Mouse (Mus musculus) ZHBTc4 (cell line): ENCODE data around the gene Samd8.

ENCODE experiments used
- DNase-seq: peaks from one replicate; pipeline ENCODE4 v3.0.0-alpha.2; 2011; ENCODE audit warnings: low read depth, low spot score

Samd8 gene

DNA sequence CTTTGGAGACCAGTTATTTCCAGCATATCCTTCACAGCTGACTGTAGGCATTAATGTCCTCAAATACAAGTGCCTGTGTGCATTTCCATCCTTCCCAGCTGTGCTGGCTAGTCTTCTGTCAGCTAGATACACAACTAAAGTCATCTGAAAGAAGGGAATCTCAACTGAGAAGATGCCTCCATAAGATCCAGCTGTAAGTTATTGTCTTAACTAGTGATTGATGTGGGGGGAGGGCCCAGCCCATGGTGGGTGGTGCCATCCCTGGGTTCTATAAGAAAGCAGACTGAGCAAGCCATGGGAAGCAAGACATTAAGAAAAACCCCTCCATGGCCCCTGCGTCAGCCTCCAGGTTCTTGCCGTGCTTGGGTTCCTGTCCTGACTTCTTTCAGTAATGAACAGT, 74.6 kb downstream of the Samd8 start, which contains the start of gene Vdac2:
Gene Vdac2 (plus strand): TSS at position 301 of the 400 bp plus-strand sequence.
- no peak for DNase-seq

DNA sequence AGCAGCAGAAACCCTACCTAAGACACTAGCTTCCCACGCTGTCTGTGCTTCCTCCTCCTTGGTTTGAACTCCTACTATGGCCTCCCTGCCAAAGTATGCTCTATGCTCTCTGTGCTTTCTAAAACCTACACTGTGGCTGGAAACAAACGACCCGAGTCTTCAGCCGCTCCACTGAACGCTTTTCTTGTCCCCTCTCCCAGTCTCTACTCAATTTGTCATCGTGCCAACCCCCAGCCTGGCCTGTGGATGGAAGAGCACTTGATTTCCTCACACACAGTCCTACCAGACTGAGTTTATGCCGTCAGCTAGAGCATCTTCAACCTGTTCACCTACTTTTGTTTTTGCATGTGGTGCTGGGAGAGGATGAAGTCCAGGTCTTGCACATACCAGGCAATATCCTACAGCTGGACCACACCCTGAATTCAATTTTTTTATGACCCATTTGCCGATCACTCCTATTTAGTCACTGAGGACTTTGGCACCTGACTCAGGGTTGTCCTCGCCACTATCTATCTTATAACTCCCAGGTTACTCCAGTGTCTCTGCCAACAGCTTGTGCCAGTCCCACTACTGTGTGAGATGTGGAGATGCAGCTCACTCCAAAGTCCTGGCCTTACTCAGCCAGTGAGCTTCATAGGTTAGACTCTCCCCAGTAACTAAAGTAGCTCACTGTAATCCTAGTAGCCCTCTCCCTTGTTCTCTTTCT, 75.6 kb downstream of the Samd8 start:
- DNase-seq = no peak

DNA sequence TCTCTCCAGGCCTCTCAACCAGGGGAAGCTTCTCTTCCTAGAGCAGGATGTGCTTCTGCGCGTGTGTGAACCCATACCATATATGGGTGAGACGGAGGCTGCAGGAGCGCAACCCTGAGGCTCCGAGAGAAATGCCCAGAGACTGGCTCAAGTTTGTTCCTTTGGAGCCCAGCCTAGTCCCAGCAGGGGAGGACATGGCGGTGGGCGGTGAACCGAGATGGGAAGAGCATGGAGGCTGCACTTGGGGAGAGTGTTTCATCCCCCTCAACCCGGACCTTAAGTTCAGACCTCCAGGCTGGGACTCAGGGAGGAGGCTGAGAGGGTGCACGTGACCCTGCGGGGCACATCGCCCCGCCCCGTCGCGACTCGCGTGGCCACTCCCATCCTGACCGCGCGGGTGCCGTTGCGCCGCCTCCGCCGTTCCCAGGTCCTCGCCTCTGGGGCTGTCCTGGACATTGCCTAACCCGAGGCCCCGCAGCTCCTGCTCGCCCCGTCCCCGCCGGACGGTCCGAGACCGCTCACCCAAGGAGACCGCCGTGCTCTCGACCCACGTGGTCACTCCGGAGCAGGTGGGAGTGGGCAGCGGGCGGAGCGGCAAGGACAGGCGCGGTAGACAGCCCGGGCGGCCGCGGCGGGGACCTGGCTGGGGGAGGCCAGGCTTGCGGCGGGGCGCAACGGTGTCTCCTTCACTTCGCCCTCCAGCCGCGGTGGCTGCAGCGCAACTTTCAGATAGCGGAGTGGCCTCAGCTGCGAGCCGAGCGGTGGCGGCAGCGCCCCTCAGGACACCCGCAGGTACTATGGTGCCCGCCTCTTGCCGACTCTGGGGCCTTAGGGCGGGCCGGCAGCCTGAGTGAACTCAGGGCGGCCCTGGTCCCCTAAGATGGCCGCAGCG, 80.8 kb downstream of the Samd8 start:
- peak; percentile 98 for DNase-seq

DNA sequence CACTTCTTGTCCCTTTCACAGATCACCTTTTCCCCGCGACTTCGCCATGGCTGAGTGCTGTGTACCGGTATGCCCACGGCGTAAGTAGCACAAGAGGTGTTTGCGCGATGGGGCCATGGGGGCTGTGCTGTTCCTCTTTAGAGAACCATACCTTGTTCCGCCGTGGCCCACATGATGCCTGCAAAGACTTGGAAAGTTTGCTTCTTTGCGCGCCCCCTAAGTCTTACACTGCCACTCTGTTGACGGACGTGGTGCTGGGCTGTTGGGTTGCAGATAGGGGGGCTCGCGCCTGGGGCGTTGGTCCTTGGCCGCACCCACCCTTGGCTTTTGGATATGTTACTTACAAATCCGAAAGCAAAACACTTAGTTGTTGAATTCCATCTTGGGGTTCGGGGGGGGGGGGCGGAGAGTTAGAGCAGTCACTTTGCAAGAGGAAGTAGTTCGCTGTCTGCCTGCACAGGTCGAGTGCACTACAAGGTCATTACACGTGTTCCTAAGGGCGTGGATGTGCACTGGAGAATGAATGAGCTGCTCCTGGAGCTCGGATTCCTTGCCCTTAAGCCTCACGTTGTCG, 81.6 kb downstream of the Samd8 start:
- peak; percentile 51 for DNase-seq

DNA sequence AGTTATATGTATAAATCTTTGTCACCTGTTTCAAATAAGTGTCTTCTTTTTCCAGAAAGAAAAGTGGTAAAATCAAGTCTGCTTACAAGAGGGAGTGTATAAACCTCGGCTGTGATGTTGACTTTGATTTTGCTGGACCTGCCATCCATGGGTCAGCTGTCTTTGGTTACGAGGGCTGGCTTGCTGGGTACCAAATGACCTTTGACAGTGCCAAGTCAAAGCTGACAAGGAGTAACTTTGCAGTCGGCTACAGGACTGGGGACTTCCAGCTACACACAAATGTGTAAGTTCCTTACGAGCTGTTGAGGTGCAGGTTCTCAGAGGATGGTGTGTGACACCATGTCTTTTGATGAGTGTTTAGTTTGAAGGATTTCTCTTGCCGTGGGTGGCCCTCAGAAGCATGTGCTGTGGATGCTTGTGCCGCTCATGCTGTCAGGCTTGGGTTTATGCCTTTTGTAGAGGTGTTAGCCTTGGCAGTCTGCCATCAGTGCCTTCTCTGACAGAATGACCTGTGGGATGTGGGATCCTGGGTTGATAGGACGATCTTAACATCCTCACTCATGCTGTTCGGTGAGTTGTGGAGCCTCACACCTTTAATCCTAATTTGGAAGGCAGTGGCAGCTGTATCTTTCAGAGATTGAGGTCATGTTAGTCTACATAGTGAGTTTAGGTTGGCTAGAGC, 88.1 kb downstream of the Samd8 start:
- no peak for DNase-seq

DNA sequence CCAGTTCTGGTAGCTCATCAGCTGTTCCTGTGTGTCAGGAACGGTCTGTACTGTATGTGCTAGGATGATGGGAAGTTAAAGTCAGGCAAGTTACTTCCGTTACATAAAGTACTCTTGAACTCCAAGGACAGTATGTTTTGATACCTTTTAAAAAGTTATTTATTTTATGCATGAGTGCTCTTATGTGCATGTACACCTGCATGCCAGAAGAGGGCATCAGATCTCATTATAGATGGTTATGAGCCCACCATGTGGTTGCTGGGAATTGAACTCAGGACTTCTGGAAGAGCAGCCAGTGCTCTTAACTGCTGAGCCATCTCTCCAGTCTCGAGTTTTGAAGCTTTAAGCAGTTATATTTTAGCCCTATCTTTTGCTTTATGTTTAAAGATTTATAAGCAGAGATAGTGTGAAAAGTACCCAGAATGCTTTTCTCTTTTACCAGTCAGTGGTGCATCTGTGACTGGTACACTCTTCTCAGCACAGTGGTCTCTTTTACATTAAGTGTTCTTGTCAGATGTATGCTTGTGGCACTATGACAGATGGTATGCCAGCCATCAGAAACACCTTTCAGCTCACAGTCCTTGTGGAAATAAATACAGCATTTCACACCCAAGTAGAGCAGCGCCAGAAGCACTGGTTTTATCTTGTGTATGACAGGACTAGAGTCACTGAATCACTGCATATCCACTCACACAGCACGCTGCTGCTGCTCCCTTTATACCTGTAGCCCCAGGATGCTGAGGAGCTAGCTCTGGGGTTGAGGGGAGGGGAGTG, 91.7 kb downstream of the Samd8 start:
- no peak for DNase-seq

DNA sequence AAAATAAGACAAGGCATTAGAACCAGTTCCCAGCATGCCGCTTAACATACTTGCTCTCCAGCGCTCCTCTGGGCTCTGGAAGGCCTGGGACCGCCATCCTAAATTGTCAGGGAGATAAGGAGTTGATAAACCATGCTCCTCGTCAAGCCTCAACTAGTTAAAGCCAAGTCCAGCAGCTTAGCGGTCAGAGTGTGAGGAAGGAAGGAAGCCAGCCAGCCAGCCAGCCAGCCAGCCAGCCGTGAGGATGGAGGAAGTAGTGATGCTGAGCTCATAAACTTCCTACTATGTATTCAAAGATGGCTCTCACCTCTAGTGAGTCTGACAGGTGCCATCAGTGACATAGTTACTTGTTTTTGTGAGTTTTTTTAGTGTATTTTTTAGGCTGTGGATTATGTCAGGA, 92.9 kb downstream of the Samd8 start:
- no peak for DNase-seq

DNA sequence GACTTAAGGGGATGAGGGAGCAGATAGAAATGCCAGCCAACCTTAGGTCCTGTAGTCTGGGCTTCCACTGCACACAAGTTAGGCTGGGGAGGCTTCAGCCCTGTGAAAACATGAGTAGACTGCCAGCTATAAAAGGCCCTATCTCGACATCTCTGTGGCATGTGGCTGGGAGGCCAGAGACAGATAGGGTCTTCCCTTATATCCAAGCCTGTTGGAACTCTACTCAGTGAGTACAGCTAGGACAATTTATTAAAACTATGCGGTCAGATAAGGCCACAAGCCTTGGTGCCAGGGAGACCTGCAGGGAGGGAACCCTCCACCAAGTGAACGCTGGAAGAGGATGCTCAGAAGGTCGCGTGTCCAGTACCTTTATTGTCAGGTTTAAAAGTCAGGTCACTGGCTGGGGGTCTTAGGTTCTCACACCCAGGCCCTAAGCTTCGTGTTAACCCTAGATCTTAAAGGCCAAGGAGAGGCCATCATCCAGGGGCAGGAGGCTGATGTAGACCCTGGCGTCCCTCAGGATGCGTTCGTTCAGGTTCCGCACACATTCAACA, 96.6 kb downstream of the Samd8 start:
- no peak for DNase-seq

DNA sequence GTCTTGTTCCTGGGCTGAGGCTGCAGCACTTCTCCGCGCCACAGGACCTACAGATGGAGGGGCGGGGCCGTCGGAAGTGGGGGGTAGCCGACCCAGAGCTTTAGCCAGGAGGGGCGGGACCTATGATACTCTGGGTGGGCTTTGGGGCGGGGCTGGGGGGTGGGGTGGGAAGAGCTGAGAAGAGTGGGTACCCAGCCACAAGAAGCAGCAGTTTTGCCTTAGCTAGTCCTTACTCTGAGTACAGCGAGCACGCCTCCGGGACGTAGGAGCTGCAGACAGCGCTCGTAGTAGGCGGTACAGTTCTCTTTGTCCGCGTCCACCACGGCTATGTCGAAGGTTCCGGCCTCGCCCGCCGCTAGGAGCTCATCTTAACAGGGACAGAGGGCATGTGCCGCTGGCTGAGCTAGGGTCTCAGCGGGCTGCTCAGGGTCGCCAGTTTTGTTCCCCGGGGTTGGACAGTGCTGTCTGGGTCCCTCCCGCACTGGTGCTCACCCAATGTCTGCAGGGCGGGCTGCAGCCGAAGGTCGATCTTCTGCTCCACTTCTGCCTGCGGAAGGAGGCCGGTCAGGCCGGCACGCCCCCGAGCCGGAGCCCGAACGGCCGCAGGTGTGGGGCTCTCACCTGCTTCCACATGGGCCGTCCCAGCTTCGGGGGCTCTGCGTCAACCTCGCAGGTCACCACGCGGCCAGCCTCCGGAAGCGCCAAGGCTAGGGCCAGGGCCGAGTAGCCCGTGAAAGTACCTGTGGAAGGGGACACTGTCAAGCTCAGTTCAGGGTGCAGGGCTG, 97.2 kb downstream of the Samd8 start:
- DNase-seq = peak; percentile 83
